Comparison of ENCODE assay signal across 8 mouse cellular contexts in genomic region chr3:90247960-90248745, GRCm38 (mm10). TPM values are rescaled to one million over a fixed set of nuclear protein-coding genes. Genes with fewer than 3 reads are reported as not detected.
A peak's percentile ranks its signal among the peaks of the same experiment; 100 is the strongest.
DNase-seq lines count a peak whose midpoint lies in the region; ATAC-seq and TF ChIP-seq lines count a peak whose summit lies in the region.

TSS of gene Slc39a1 (plus strand) at chr3:90248172.

- H3K4me3 ChIP-seq in forebrain, embryonic 10.5 days = peak within 1 kb of the TSS; percentile 77
- peak within 1 kb of the TSS; percentile 62 for H3K4me3 ChIP-seq in heart, embryonic 15.5 days
- H3K4me3 ChIP-seq in liver, embryonic 14.5 days (ENCODE audit: insufficient read depth in 1 of 2, low read depth in 2 of 2, low read length in 2 of 2) = peak within 1 kb of the TSS; percentile 69 to 89
- peak within 1 kb of the TSS; percentile 64 for H3K4me3 ChIP-seq in neural tube, embryonic 12.5 days

- H3K4me2 ChIP-seq in heart, embryonic 15.5 days = peak within 1 kb of the TSS; percentile 77
- peak within 1 kb of the TSS; percentile 79 for H3K4me2 ChIP-seq in liver, embryonic 14.5 days (ENCODE audit: low read depth)
- H3K4me2 ChIP-seq in neural tube, embryonic 12.5 days (replicated peaks) = peak within 1 kb of the TSS; percentile 76

- peak within 1 kb of the TSS; percentile 94 for H3K27ac ChIP-seq in forebrain, embryonic 10.5 days
- H3K27ac ChIP-seq in heart, embryonic 15.5 days = peak within 1 kb of the TSS; percentile 92
- peak within 1 kb of the TSS; percentile 46 for H3K27ac ChIP-seq in liver, embryonic 14.5 days
- peak within 1 kb of the TSS; percentile 59 for H3K27ac ChIP-seq in neural tube, embryonic 12.5 days

- TF ChIP-seq CTCF in liver, embryonic 14.5 days (IDR thresholded peaks at IDR 0.05; ENCODE audit: low read depth) = peak; percentile 11; the same call in 1 of the 2 replicates

- ATAC-seq in CD4-positive, CD25-positive, alpha-beta regulatory T cell, adult 4 months = peak; percentile 93
- peak; percentile 93 for ATAC-seq in heart, embryonic 15.5 days (replicated peaks; ENCODE audit: insufficient number of reproducible peaks, insufficient read depth, low FRiP score, low read depth)
- ATAC-seq in liver, embryonic 14.5 days (ENCODE audit: insufficient read depth) = peak; percentile 90
- ATAC-seq in neural tube, embryonic 12.5 days (ENCODE audit: low FRiP score, low read depth) = peak; percentile 94

- peaks cover 37% of the 10 kb centered on the region for H3K4me1 ChIP-seq in forebrain, embryonic 10.5 days
- peaks cover 23% of the 10 kb centered on the region for H3K4me1 ChIP-seq in heart, embryonic 15.5 days (replicated peaks)
- peaks cover 4 to 9% of the 10 kb centered on the region in 2 experiments for H3K4me1 ChIP-seq in liver, embryonic 14.5 days (replicated peaks; ENCODE audit: control insufficient read depth in 2 of 2, insufficient read depth in 2 of 2, low read length in 1 of 2)
- H3K4me1 ChIP-seq in neural tube, embryonic 12.5 days = peaks cover 17% of the 10 kb centered on the region

- H3K9me3 ChIP-seq in forebrain, embryonic 10.5 days = no peaks in the 10 kb centered on the region
- H3K9me3 ChIP-seq in heart, embryonic 15.5 days (replicated peaks) = no peaks in the 10 kb centered on the region
- H3K9me3 ChIP-seq in liver, embryonic 14.5 days (ENCODE audit: control insufficient read depth, low read length) = no peaks in the 10 kb centered on the region
- H3K9me3 ChIP-seq in neural tube, embryonic 12.5 days = no peaks in the 10 kb centered on the region

- peaks cover 28% of the 10 kb centered on the region for H3K36me3 ChIP-seq in forebrain, embryonic 10.5 days (replicated peaks)
- H3K36me3 ChIP-seq in heart, embryonic 15.5 days = peaks cover 16% of the 10 kb centered on the region; the same call in 1 of the 2 replicates
- H3K36me3 ChIP-seq in liver, embryonic 14.5 days (replicated peaks; ENCODE audit: control insufficient read depth, insufficient read depth, low read depth) = no peaks in the 10 kb centered on the region; the same call in 1 of the 2 replicates
- peaks cover 13% of the 10 kb centered on the region for H3K36me3 ChIP-seq in neural tube, embryonic 12.5 days

- no peak for TF ChIP-seq EP300 in liver, embryonic 14.5 days (IDR thresholded peaks at IDR 0.05; ENCODE audit: low read depth)

- peak within 1 kb of the TSS; percentile 68 for H3K9ac ChIP-seq in heart, embryonic 15.5 days
- peak within 1 kb of the TSS; percentile 73 for H3K9ac ChIP-seq in liver, embryonic 14.5 days (replicated peaks)
- H3K9ac ChIP-seq in neural tube, embryonic 12.5 days = peak within 1 kb of the TSS; percentile 72

- H3K27me3 ChIP-seq in forebrain, embryonic 10.5 days (ENCODE audit: poor library complexity, severe bottlenecking) = no peaks in the 10 kb centered on the region
- H3K27me3 ChIP-seq in heart, embryonic 15.5 days = no peaks in the 10 kb centered on the region
- H3K27me3 ChIP-seq in liver, embryonic 14.5 days (ENCODE audit: control insufficient read depth, insufficient read depth, low read length) = no peaks in the 10 kb centered on the region
- no peaks in the 10 kb centered on the region for H3K27me3 ChIP-seq in neural tube, embryonic 12.5 days (replicated peaks)

- peak; percentile 64 for DNase-seq in c-Kit-negative CD71-positive TER-119-positive erythroid progenitor cells, embryonic 14.5 days (ENCODE audit: low read depth, low spot score)
- DNase-seq in forebrain, embryonic 10.5 days (ENCODE audit: extremely low spot score, low spot score) = peak; percentile 94
- peak; percentile 97 for DNase-seq in kidney, postnatal 25 days
- peak; percentile 79 to 83 (median 82) for DNase-seq in liver, embryonic 14.5 days (ENCODE audit: low read depth in 3 of 3, low spot score in 3 of 3)
- DNase-seq in telencephalon, adult 2 months (ENCODE audit: low read depth, low spot score) = peak; percentile 91

- WGBS in forebrain, embryonic 10.5 days = under 1% methylated on average over 44 of the region's 44 CpGs
- under 1% methylated on average over 39 of the region's 44 CpGs for WGBS in heart, embryonic 15.5 days
- WGBS in liver, embryonic 14.5 days (ENCODE audit: insufficient replicate concordance) = under 1% methylated on average over 44 of the region's 44 CpGs
- under 1% methylated on average over 44 of the region's 44 CpGs for WGBS in neural tube, embryonic 12.5 days

RNA-seq across cellular contexts. Expression of gene Slc39a1, which starts in this region (rescaled TPM):
- polyA plus RNA-seq in CD4-positive, CD25-positive, alpha-beta regulatory T cell, adult 4 months (2017; shearing (Covaris generic)) = 10 to 100 TPM; 36.5 to 50.4 TPM
- polyA plus RNA-seq in forebrain, embryonic 10.5 days (2016; fragmentation: Nextera tagmentation; extraction: Ambion mirVana) = 69.6 and 75.4 TPM in 2 replicates
- 76.0 and 86.2 TPM in 2 replicates for polyA plus RNA-seq in heart, embryonic 15.5 days (2015; fragmentation: Nextera tagmentation; extraction: Ambion mirVana)
- 9.8 and 10.8 TPM in 2 replicates for polyA plus RNA-seq in liver, embryonic 14.5 days (2012; rRNA removed)
- 24.1 and 24.9 TPM in 2 replicates for polyA plus RNA-seq in liver, embryonic 14.5 days (2014; fragmentation: Nextera tagmentation; extraction: Ambion mirVana)
- polyA plus RNA-seq in neural tube, embryonic 12.5 days (2016; fragmentation: Nextera tagmentation; extraction: Ambion mirVana) = 33.8 and 44.2 TPM in 2 replicates

Comparison
In these comparisons a context has a peak if more than half of its experiments do, and no peak if none do; other contexts are left out.
1. Peak in every context shown above with its lines: DNase-seq, ATAC-seq, H3K4me3 ChIP-seq and H3K27ac ChIP-seq.